Mouse (Mus musculus): ENCODE measurements around the gene Pth1r. TPM values are rescaled to one million over a fixed set of nuclear protein-coding genes. Genes with fewer than 3 reads are reported as not detected.

Gene Pth1r
- polyA plus RNA-seq, 1 experiment = not detected

DNA sequence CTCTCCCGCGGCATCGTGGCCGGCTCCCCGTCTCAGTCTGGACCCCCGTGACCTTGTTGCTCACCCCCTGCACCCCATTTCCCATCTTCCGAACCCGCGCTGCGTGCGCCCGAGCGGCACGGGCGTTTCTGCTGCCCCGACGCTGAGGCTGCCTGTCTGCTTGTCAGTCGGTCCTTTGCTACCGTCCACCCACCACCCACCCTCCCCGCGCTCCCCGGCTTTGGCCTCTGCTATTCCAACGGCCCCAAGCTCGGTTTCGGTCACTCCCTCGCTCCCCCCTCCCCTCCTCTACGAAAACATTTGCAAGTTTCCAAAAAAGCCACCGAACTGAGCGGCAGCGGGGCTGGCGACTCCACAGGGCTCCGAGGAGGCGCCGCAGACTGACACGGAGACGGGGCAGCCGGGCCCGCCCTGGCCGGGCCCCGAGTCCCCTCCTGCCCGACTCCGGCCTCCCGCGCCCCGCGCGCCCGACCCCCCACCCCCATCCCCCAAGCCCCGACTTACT is 3.9 kb downstream of the Pth1r start:
- TF ChIP-seq POLR2A (IDR thresholded peaks at IDR 0.05; ENCODE audit: insufficient read depth, low read depth, low read length) = no peak
- TF ChIP-seq CTCF (IDR thresholded peaks at IDR 0.05; ENCODE audit: insufficient read depth, low read depth, low read length) = no peak
- Histone ChIP-seq H3K4me3 (ENCODE audit: insufficient read depth, low read depth, low read length) (peak overlapping the region; percentile 47), H3K4me1 (ENCODE audit: control insufficient read depth, insufficient read depth, low read length) (peaks cover 11% of the 10 kb centered on the region), H3K27ac (ENCODE audit: insufficient read depth, low read depth, low read length) (no peak overlapping the region)
- under 1% methylated on average over 44 of the region's 49 CpGs for WGBS

DNA sequence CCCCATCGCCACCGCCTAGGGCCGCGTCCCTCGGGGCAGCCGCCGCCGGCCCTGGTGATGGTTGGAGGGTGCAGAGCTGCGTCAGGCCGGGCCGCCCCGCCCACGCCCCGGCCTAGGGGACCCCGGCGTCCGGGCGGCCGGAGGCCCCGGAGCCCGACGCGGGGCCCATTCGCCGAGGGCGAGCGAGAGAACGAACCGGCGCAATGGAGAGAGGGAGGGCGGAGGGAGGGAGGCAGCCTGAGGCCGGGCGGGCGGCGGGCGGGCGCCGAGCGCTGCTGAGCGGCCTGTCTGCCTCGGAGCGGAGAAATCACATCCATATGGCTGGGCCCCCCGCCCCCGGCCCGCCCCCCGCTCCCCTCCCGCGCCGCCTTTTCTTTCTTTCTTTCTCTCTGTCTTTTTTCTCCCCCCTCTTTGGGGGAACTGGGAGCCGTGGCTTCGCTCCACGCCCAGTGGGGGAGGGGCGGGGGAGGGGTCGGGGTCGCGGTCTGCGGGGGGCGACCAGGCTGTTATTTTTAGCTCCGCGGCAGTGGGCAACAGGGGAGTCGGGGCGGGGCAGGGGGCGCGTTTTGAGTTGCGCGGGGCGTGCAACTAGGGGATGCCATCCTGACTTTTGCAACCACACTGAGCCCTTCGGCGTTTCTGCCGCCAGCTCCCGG is 4.5 kb downstream of the Pth1r start:
- Histone ChIP-seq H3K27ac (ENCODE audit: insufficient read depth, low read depth, low read length) (no peak overlapping the region), H3K4me1 (ENCODE audit: control insufficient read depth, insufficient read depth, low read length) (peaks cover 11% of the 10 kb centered on the region)

DNA sequence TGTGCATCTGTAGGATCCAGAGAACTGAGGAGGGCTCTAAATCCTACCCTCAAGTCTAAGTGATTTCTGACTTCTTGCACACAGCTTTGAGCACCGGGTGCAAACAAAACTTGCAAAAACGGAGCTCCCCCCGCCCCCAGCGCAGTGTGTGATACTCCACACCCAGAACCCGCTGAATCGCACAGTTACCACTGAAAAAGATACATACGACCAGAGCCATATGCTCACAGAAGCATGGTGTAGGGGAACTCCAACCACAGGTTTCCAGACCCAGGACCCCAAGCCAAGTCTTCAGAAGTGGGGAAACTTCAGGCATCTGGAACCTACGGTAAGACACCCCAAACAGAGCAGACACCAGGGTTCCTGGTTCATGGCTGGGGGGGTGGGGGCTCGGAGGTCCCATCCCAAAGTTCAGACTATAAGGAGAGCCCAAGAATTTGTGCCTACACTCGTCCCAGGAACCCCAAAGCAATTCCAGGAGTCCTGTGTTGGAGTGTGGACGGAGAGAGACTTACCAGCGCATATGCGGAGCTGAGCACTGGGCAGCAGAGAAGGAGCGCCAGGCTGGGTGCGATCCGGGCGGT is 5.1 kb downstream of the Pth1r start, which contains the start of gene Myl3:
Gene Myl3 (plus strand): TSS at position 151 of the 584 bp plus-strand sequence.
- TF ChIP-seq CTCF (IDR thresholded peaks at IDR 0.05; ENCODE audit: insufficient read depth, low read depth, low read length) (no peak), POLR2A (IDR thresholded peaks at IDR 0.05; ENCODE audit: insufficient read depth, low read depth, low read length) (no peak)

More for the DNA sequence above, 4.5 kb downstream of the Pth1r start:
- peak overlapping the region; percentile 47 for H3K4me3 ChIP-seq (ENCODE audit: insufficient read depth, low read depth, low read length)
- WGBS = 2% methylated on average over 57 of the region's 71 CpGs
- no peak for TF ChIP-seq CTCF (IDR thresholded peaks at IDR 0.05; ENCODE audit: insufficient read depth, low read depth, low read length)
- no peak for TF ChIP-seq POLR2A (IDR thresholded peaks at IDR 0.05; ENCODE audit: insufficient read depth, low read depth, low read length)

DNA sequence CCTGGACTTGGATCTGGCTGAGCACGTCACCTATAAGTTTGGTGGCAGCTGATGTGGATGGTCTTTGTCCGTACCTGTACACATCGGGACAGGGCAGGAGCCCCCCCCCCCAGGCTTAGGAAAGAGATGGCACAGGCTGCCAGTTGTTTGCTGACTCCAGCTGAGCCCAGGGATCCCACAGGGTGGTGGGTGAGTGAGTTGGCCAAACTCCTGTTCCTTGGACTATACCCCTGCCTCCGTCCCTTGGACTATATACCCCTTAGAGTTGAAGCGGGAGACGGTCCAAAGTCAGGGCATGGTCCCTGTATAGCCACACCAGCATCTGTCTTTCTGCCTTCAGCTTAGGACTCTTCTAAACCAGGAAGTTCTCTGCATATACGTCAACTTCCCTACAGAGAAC is 7.0 kb downstream of the Pth1r start:
- WGBS = 92% methylated on average over 7 of the region's 7 CpGs
- Histone ChIP-seq H3K4me1 (ENCODE audit: control insufficient read depth, insufficient read depth, low read length) (peaks cover 11% of the 10 kb centered on the region), H3K4me3 (ENCODE audit: insufficient read depth, low read depth, low read length) (no peak overlapping the region), H3K27ac (ENCODE audit: insufficient read depth, low read depth, low read length) (no peak overlapping the region)
- TF ChIP-seq CTCF (IDR thresholded peaks at IDR 0.05; ENCODE audit: insufficient read depth, low read depth, low read length) = no peak
- no peak for TF ChIP-seq POLR2A (IDR thresholded peaks at IDR 0.05; ENCODE audit: insufficient read depth, low read depth, low read length)

More for the DNA sequence above, 5.1 kb downstream of the Pth1r start, which contains the start of gene Myl3:
- Histone ChIP-seq H3K4me3 (ENCODE audit: insufficient read depth, low read depth, low read length) (peak within 1 kb of the TSS; percentile 47), H3K27ac (ENCODE audit: insufficient read depth, low read depth, low read length) (no peak within 1 kb of the TSS), H3K4me1 (ENCODE audit: control insufficient read depth, insufficient read depth, low read length) (peaks cover 11% of the 10 kb centered on the region)
- WGBS = 13% methylated on average over 17 of the region's 17 CpGs

DNA sequence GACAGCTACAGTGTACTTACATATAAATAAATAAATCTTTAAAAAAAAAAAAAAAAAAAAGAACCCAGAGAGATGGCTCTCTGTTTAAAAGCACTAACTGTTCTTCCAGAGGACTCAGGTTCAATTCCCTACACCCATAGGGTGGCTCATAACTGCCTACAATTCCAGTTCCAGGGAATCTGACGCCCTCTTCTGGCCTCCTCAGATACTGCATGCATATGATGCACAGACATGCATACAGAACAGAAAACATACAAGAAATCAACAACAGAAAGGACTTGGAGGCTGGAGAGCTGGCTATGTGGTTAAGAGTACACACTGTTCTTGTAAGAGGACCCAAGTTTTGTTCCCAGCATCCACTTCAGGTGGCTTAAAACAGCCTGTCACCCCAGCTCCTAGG is 8.9 kb downstream of the Pth1r start:
- TF ChIP-seq CTCF (IDR thresholded peaks at IDR 0.05; ENCODE audit: insufficient read depth, low read depth, low read length) (no peak), POLR2A (IDR thresholded peaks at IDR 0.05; ENCODE audit: insufficient read depth, low read depth, low read length) (no peak)
- 21% methylated on average over 1 of the region's 1 CpGs for WGBS
- no peak overlapping the region for H3K4me3 ChIP-seq (ENCODE audit: insufficient read depth, low read depth, low read length)
- peaks cover 10% of the 10 kb centered on the region for H3K4me1 ChIP-seq (ENCODE audit: control insufficient read depth, insufficient read depth, low read length)
- H3K27ac ChIP-seq (ENCODE audit: insufficient read depth, low read depth, low read length) = no peak overlapping the region

DNA sequence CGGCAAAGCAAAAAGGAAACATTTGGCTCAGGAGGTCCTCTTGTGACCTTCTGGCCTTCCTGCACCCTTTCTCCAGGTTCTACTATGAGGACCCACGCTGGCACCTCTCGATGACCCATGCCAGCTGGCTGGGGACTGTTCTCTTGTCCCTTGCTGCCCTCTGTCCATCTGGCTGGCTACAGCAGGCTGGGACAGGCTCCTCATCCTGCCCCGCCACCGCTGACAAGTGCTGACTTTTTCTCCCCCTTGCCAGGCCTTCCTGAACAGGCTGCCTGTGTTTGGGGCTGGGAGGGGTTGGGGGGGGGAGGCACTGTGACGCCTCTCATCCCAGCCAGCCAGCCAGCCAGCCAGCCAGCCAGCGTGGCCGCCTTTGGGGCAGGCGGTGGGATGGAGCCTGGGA is 10.6 kb downstream of the Pth1r start:
- WGBS = 57% methylated on average over 9 of the region's 9 CpGs

DNA sequence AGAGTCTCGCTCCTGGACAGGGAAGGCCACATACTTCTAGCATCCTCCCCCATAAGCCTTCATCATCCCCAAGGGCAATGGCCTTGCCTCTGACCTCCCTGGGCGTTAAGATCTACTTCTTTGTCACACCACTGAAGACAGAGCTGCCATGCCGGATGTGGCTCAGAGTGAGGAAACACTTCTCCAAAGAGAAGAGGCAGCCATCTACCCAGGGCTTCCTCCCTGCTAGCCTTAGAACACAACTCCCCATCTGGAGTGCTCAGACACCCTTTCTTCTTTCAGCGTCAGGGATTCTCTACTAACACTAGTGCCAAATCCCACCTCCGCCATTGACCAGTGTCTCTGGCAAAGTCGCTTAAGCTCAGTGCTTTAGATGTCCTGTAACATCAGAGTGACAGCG is 12.8 kb downstream of the Pth1r start:
- Histone ChIP-seq H3K4me1 (ENCODE audit: control insufficient read depth, insufficient read depth, low read length) (peaks cover 10% of the 10 kb centered on the region), H3K4me3 (ENCODE audit: insufficient read depth, low read depth, low read length) (no peak overlapping the region), H3K27ac (ENCODE audit: insufficient read depth, low read depth, low read length) (no peak overlapping the region)
- no peak for TF ChIP-seq CTCF (IDR thresholded peaks at IDR 0.05; ENCODE audit: insufficient read depth, low read depth, low read length)
- no peak for TF ChIP-seq POLR2A (IDR thresholded peaks at IDR 0.05; ENCODE audit: insufficient read depth, low read depth, low read length)
- WGBS = 83% methylated on average over 7 of the region's 7 CpGs

More for the DNA sequence above, 10.6 kb downstream of the Pth1r start:
- Histone ChIP-seq H3K4me1 (ENCODE audit: control insufficient read depth, insufficient read depth, low read length) (peaks cover 10% of the 10 kb centered on the region), H3K27ac (ENCODE audit: insufficient read depth, low read depth, low read length) (no peak overlapping the region), H3K4me3 (ENCODE audit: insufficient read depth, low read depth, low read length) (no peak overlapping the region)
- no peak for TF ChIP-seq POLR2A (IDR thresholded peaks at IDR 0.05; ENCODE audit: insufficient read depth, low read depth, low read length)
- TF ChIP-seq CTCF (IDR thresholded peaks at IDR 0.05; ENCODE audit: insufficient read depth, low read depth, low read length) = no peak

DNA sequence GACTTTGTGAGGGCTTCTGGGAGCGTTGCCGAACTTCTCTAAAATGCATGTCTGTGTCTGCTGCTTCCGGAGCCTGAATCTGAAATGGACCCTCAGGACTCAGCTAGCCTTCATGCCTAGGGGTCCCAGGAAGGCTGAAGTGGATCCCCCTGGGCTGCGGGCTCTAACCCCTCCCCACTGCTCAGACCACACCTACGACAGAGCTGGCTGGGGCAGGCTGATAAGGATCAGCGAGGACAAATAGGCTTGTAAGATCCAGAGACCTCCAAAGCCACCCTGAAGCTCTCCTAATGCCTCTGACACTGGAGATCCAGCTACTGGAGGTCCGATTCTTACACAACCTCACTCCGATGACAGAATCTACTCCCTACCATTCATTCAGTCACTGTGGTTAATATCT is 13.8 kb downstream of the Pth1r start:
- peak overlapping the region; percentile 28 for H3K4me3 ChIP-seq (ENCODE audit: insufficient read depth, low read depth, low read length)
- H3K27ac ChIP-seq (ENCODE audit: insufficient read depth, low read depth, low read length) = no peak overlapping the region
- H3K4me1 ChIP-seq (ENCODE audit: control insufficient read depth, insufficient read depth, low read length) = peaks cover 10% of the 10 kb centered on the region
- 16% methylated on average over 8 of the region's 8 CpGs for WGBS
- no peak for TF ChIP-seq CTCF (IDR thresholded peaks at IDR 0.05; ENCODE audit: insufficient read depth, low read depth, low read length)
- no peak for TF ChIP-seq POLR2A (IDR thresholded peaks at IDR 0.05; ENCODE audit: insufficient read depth, low read depth, low read length)

DNA sequence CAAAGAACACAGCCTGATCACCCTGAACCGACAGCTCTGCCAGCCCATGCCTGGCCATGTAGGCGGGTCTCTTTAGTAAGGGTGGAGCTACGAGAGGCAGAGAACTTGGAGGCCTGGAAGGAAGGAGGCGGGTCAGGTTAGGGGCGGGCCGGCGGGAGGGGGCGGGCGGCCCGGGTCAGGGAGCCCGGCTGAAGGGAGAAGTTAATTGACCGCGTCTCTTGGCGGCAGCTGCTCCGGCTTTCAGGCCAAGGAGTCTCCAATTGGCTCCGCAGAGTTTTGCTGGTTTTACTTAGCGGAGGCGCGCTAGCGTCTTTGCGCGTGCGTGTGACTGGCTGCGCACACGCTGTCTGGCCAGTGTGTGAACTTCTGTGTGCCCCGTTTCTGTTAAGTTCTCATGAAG is 14.3 kb downstream of the Pth1r start:
- no peak overlapping the region for H3K27ac ChIP-seq (ENCODE audit: insufficient read depth, low read depth, low read length)
- 1% methylated on average over 26 of the region's 26 CpGs for WGBS

More for the DNA sequence above, 14.3 kb downstream of the Pth1r start:
- no peak for TF ChIP-seq CTCF (IDR thresholded peaks at IDR 0.05; ENCODE audit: insufficient read depth, low read depth, low read length)
- no peak for TF ChIP-seq POLR2A (IDR thresholded peaks at IDR 0.05; ENCODE audit: insufficient read depth, low read depth, low read length)
- Histone ChIP-seq H3K4me1 (ENCODE audit: control insufficient read depth, insufficient read depth, low read length) (peaks cover 12% of the 10 kb centered on the region), H3K4me3 (ENCODE audit: insufficient read depth, low read depth, low read length) (peak overlapping the region; percentile 28)
